Mouse (Mus musculus) lung, postnatal 10 days (tissue): Measurements from ENCODE around the gene Mvb12b.

Experiments used
- DNase-seq: peaks from one replicate; pipeline ENCODE4 v3.0.0; 2021

Mvb12b gene

GRCm38 (mm10) chr2:33884623-33885263 is 3.0 kb downstream of the Mvb12b start:
- no peak for DNase-seq

GRCm38 (mm10) chr2:33879223-33879622 is 8.5 kb downstream of the Mvb12b start:
- DNase-seq: no peak

- DNase-seq: no peak
Measured at GRCm38 (mm10) chr2:33878437-33878836, 9.3 kb downstream of the Mvb12b start.

GRCm38 (mm10) chr2:33877663-33878360 is 9.9 kb downstream of the Mvb12b start:
- DNase-seq: no peak

- peak; percentile 61 for DNase-seq
Measured at GRCm38 (mm10) chr2:33876529-33877290, 11.0 kb downstream of the Mvb12b start.

- no peak for DNase-seq
Measured at GRCm38 (mm10) chr2:33875594-33875993, 12.2 kb downstream of the Mvb12b start.

- no peak for DNase-seq
Measured at GRCm38 (mm10) chr2:33874856-33875576, 12.7 kb downstream of the Mvb12b start.

GRCm38 (mm10) chr2:33874367-33874766 is 13.4 kb downstream of the Mvb12b start:
- peak; percentile 50 for DNase-seq

GRCm38 (mm10) chr2:33873501-33873900 is 14.2 kb downstream of the Mvb12b start:
- DNase-seq: no peak

- DNase-seq: peak; percentile 61
Measured at GRCm38 (mm10) chr2:33872841-33873271, 14.9 kb downstream of the Mvb12b start.

GRCm38 (mm10) chr2:33871181-33871520 is 16.6 kb downstream of the Mvb12b start:
- DNase-seq: no peak

- DNase-seq: peak; percentile 87
Measured at GRCm38 (mm10) chr2:33870369-33871180, 17.2 kb downstream of the Mvb12b start.

GRCm38 (mm10) chr2:33869689-33870343 is 17.9 kb downstream of the Mvb12b start:
- DNase-seq: no peak

- no peak for DNase-seq
Measured at GRCm38 (mm10) chr2:33868996-33869688, 18.6 kb downstream of the Mvb12b start.

- DNase-seq: no peak
Measured at GRCm38 (mm10) chr2:33868322-33868721, 19.4 kb downstream of the Mvb12b start.

- DNase-seq: no peak
Measured at GRCm38 (mm10) chr2:33856746-33857145, 31.0 kb downstream of the Mvb12b start.

GRCm38 (mm10) chr2:33853011-33853976 is 34.5 kb downstream of the Mvb12b start:
- no peak for DNase-seq

GRCm38 (mm10) chr2:33847196-33847834 is 40.4 kb downstream of the Mvb12b start:
- DNase-seq: no peak

- no peak for DNase-seq
Measured at GRCm38 (mm10) chr2:33846635-33847034, 41.1 kb downstream of the Mvb12b start.
